Mouse (Mus musculus) frontal cortex, postnatal 10 days (tissue): ENCODE data around the gene Tfeb.
A peak's percentile ranks its signal among the peaks of the same experiment; 100 is the strongest.

ENCODE experiments used
- DNase-seq, 2 experiments: peaks; one replicate each; pipeline ENCODE4 v3.0.0; 2022; ENCODE audit warnings: low spot score in 2 of 2, mixed read lengths in 1 of 2

Tfeb gene

DNA sequence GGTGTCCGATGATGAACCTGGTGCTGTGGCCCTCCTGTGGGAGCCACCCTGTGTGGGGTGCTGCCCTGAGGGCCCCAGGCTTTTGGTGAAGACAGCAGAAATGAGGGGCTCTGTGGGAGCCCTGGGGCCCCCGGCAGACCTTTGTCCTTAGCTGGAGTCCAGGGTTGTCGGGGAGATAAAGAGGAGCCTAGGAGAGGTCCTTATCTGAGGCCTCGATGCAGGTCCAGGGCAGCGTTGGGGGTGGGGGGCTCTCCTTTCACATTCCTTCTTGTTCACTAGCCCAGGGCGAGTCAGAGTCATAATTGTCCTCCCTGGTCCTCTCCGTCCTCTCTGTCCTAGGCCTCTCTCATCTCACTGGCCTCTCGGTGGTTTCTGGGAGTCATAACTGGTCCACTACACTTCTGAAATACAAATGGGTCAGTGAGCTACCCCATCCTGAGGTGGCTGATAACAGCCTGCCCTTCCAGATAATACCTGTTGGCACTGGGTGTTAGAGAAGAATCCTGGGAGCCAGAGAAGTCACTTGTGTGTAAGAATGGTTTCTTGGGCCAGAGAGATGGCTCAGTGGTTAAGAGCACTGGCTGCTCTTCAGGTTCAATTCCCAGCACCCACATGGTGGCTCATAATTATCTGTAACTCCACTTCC lies 16.4 kb downstream of the Tfeb start:
- DNase-seq, result no peak

DNA sequence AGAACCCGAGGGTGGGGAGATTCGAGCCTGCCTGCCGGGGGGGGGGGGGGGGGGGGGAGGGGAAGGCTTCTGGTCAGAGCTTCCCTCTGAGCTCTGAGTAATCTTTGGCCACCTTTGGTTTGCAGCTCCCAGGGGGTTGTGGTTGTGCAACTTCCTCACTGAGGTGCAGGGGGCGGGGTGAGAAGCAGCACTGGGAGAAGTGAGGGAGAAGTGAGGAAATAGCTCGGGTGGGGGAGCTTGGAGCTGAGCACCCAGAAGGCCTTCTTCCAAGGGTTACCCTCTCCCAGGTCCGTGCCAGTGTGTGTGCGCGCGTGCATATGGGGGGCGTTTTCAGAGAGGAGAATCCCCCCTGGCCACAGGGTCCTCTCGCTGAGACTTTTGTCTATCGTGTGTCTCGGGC lies 17.4 kb downstream of the Tfeb start:
- DNase-seq, result no peak

DNA sequence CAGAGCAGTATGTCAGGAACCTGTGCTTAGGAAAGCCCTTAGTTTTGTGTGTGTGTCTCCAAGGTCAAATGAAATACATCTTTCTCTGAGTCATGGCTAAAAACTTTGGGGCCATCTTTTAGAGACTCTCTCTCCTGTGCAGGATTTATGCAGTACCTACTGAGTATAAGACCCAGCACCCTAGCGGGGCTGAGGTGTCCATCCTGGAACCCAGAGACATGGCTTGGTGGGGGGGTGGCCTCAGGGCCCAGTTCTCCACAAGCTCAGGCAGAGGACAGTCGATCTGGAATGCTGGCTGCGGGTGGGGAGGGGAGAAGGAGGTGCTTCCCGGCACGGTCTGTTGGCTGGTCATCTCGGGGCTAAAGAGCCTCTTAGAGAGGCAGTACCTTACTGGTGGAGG lies 19.5 kb downstream of the Tfeb start:
- no peak for DNase-seq

DNA sequence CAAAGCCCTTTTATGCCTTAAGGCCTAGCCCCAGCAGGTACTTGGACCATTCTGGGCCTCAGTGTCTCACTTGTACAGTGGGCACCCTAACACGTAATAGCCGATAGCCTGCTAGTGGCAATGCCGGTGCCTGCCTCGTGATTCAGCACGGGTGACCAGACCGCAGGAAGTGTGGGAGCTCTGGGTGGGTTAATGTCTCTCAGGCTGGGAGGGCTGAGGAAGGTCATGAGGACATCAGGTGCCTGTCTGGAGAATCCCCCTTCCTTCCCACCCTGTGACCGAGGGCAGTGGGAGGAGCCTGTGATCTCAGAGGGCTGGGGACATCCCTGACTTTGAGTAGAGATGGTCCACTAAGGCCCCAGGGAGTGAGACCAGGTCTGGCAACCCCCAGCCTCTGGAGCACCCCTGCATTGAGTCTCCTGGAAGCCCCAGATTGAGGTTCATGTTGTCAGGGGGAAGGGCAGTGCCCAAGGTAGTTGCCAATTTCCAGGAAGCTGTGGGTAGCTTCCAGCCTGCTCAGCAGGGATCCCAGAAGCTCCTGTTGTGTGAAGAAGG lies 20.3 kb downstream of the Tfeb start:
- DNase-seq, result no peak

DNA sequence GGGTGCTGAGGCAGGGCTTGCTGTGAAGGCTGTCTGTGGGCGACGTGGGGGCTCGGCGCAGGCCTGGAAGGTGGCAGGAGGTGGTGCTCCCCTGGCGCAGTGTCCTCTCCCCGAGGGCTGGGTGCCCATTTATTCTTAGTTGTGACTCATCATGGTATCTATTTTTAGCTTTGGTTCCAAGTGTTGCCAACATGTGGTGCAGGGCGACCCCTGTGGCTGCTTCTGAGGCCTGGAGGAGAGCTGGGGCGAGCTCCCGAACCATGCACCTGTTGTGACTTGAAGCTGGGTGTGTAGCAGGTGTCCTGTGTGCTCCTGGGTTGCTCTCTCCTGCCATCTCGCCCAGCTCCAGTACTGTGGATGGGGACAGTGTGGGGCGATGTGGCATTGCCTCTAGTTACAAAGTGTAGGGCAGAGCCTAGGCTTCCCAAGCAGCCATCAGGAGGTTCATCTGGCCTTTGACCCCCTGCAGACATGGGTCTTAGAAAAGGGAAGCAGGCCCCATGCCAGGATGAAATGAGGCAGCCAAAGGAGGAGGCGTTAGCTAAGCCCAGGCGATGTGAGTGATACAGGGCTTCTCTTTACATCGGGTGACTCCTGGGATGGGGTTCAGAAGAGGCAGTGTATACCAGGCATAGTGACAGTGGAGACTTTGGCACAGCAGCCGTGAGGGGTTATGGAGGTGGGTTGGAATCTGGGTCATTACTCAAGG lies 23.0 kb downstream of the Tfeb start:
- DNase-seq, result no peak

DNA sequence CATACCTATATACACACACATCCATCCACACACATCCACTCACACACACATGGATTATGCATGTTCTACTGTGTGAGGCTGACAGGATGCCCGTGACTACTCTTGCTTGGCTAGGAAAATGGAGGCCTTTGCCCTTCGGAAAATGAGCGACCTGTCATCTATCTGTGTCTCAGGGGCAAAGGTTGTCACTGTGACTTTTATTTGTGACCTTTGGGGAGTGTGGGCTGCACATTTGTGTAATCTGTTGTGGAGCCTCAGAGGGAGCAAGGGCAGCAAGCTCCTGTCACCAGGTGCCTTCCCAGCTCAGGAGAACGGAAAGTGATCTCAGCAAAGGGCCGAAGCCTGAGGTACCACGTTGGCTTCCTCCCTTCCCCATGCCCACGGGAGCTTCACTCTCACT lies 25.2 kb downstream of the Tfeb start:
- no peak for DNase-seq

DNA sequence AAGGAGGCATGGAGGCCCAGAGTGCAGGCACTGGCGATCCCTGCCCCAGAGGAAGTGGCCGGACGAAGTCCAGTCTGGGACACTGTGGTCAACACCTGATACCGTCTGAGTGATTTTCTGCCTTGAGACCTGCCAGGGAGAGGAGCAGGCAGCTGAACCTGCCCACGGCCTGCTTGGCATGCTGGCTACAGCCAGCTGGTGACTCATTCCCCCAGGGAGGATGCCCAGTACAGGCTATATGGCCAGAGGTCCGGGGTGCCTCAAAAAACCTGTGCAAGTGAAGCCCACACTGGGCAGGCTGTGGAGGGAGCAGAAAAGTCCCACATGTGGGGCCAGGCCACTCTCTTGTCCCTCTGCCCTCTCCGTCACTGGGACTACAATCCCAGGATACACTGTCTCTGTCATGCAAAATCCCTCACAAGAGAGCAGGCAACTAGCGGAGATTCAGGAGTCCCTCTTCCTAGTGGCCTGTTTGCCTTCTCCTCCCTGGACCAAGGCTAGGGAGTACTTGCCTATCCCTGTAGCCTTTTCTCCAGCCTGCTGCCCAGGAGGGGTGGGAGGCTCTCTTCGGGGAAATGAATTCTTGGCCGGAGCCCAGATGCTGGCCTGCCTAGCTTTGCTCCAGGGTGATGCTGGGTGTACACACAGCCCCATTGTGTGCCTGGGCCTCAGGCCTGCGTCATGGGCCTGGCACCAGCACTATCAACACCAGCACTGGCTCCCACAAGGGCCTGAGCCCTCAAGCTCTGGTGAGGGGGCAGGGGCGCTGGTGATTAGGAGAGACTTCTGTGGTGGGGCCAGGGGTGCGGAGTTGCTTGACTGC lies 25.9 kb downstream of the Tfeb start:
- peak; percentile 77 for DNase-seq

DNA sequence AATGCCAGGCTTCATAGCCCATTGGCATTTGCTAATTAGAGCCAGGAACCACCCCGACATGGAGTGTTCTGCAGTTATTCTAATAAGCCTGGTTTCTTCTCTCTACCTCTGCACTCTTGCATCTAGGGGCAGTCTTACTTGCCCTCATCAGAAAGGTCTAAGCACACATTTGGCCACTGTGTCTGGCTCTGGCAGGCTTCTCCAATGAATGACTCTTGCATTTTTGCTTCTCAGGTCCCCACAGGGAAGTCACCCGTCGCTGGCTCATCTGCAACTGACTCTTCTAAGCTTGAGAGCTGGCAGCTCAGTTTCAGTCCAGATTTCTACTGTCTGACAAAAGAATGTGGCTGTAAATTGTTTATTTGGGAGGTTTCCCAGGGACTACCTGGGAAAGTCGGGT lies 29.2 kb downstream of the Tfeb start:
- DNase-seq, result no peak

DNA sequence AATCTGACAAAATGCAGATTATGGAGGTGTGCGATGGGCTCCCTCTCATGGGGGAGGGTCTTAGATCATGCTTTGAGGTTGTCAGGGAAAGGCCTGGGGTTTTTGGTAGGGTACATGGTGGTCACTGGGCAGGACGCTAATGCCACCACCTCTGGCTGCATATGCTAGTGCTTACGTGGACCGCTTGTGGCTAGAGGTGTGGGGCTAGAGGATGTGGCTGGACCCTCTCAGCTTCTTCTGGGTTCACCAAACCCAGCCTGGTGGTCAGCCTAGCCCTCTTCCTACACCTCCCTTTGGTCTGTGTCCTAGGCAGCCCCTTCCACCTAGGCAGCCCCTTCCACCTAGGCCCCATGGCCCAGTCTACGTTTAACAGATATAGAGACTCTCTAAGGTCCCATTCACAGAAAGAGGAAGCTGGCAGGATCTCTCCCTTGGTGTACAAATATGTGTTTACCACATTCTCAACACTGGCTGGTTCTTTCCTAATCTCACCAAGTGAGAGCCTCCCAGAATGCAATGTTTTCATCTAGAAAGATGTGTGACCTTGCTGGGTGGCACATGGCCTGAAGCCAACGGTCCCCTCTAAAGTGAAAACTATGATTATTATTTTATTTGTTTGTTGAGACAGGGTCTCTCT lies 29.7 kb downstream of the Tfeb start:
- DNase-seq, result no peak

DNA sequence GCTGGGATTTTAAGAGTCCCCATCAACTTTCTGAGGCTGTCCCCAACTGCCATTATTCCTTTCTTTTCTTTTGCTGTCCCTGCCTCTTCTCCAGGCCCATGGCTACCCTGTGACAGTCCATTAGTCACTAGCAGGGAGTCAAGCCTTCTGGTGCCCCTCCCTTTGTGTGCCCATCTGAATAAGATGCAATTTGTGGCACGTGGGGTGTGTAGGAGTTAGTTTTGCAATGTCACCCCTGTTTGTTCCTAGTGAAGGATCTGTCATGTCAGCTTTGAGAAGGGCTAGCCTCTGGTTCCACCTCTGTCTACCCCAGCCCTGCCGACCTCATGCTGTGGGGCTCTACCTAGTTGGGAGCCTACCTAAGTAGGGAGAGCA lies 30.2 kb downstream of the Tfeb start:
- DNase-seq, result no peak

DNA sequence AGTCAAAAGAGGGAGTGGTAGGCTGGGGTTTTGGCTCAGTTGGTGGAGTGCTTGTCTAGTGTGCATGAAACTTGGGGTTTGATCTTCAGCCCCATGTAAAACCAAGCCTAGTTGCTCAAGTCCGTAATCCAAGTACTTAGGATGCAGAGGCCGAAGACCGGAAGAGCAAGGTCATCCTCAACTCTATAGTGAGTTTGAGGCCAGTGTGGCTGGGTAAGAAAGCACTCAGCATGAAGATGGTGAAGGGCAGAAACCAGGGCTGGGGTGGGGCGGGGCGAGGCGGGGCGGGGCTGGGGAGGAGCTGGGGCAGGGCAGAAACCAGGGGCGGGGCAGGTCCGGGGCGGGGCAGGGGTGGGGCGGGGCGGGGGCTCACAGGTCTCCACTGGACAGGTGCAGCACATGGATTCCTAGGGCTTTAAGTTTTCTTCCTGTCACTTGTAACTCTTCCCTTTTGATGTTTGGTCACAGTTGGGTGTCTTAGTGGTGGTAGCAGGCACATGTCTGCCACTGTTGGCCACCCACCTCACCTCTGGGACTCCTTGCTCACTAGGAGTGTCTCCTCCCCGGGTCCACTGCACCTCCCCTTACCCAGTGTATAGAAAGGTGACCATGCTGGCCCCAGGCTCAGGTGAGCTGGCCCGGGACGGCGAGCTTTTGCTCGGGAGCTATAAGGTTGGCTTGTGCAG lies 30.8 kb downstream of the Tfeb start:
- no peak for DNase-seq

DNA sequence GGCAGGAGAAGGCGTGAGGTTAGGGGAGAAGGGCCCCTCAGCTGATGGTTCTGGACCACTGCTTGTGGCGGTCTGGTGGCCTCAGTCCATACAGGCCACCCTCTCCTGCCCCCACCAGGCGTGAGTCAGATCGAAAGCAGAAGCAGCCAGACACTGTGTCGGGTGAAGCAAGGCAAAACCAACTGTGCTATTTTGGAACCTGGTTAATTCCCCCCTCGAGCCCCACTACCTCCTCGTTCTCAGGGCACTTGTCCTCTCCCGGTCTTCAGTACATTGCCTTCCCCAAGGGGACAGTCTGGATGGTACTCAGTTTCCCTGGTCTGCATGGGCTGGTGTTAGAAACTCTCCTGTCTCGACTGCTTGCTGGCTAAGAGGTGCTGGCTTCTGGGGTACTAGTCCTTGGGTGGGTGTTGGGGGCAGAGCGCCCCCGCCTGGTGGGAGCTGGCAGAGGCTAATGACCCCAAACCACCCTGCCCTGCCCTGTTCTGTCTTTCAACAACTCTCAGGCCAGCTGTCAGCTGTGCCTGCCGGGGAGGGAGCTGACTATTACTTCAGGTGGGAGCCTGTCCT lies 32.0 kb downstream of the Tfeb start:
- DNase-seq, result no peak

DNA sequence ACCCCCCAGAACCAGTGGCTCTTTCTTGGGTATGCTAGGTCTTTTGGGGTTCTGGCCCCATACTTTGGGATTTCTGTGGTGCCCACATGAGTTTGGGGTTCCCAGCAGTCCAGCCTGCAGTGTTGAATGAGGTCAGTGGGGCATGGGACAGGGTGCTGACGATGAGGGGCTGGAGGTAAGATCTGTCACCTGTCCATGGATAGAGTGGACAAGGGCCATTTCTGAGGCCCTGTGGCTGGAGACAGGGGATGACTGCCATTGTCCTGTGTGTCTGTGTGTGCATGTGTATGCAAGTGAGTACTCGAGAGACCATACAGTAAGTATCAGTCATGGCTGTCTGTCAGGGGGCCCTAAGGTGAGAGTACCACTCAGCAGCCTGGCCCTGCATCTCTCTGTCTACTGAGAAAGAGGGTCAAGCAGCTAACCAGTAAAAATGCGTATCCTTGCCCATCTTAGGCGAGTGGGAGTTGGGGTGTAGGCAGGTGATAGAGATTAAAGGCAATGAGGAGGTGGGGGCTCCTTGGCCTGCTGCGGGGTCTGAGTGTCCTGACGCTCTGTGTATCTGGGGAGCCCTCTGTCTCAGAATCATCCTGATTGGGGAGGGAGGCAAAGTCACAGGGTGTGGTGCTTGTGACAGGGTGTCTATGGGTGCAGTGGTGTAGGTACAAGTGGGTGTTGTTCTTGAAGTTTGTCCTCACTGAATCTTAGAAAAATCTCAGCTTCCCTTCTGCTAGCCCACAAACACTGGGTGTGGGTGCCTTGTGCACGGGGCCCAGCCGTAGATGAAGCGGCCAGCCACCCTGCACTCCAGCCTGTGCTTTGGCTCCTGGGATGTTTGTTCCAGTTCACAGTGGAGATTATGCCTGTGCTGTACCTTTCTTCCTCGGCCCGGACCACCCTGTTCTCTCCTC lies 32.8 kb downstream of the Tfeb start:
- no peak for DNase-seq

DNA sequence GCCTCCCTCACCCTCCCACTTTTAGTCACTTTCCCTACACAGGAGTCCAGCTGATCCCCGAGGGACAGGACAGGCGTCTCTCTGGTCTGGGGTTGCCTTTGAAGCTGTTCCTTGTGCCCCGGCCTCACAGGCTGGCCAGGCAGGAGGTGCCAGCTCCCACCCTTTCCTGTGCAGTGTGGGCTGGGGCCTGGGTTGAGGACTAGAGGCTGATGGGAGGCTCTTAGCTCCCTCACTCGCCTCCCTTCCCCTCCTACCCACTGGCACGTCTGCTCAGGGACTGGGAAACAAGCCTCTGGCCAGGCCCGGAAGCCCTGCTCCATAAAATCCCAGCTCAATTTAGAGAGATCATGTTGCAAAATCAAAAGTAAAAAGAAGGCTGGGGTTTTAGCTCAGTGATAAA lies 36.8 kb downstream of the Tfeb start:
- no peak for DNase-seq

DNA sequence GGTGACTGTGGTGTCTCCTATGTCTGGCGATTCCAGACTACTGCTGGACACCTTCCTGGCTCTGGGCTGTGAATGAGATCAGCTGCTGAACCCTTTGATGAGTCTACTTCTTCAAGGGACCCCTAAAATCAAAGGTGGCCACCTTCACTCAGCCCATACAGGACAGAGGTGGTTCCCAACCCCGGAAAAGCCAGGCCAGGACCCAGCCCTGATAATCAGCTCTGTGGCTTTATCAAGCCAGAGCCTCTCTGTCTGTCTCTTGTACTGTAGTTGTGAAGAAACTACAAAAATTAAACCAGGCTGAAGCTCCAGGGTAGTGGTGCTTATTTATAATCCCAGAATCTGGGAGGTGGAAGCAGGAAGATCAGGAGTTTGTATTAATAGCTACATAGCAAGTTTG lies 40.3 kb downstream of the Tfeb start:
- DNase-seq, result no peak

DNA sequence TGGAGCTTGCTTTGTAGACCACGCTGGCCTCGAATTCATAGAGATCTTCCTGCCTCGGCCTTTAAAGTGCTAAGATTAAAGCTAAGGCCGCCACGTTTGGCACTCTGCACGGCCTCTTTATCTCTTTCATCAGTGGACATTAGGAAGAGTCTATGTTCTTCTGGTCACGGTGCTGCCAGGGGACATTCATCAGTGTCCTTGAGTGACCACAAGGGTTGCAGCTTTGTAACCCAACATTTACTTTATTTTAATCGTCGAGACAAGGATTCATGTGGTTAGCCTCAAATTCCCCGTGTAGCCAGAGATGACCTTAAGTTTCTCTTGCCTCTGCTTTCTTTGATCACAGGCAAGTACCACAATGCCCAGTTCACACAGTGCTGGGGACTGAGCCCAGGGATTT lies 43.6 kb downstream of the Tfeb start:
- DNase-seq, result no peak

DNA sequence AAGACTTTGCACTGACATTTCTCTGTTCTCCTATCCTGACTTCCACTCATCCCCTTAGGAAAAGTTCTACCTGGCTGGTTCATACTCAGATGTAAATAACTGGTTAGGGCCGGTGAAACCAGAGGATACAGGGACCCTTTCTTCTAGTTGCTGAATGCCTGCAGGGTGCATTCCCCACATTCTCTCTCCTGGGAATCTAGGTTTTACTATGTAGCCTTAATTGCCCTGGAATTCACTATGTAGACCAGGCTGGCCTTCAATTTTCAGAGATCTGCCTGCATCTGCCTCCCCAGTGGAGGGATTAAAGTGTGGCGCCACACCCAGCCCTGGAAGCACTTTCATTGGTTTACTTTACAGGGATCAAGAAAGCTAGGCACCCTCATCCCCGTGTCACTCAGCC lies 45.7 kb downstream of the Tfeb start:
- no peak for DNase-seq

DNA sequence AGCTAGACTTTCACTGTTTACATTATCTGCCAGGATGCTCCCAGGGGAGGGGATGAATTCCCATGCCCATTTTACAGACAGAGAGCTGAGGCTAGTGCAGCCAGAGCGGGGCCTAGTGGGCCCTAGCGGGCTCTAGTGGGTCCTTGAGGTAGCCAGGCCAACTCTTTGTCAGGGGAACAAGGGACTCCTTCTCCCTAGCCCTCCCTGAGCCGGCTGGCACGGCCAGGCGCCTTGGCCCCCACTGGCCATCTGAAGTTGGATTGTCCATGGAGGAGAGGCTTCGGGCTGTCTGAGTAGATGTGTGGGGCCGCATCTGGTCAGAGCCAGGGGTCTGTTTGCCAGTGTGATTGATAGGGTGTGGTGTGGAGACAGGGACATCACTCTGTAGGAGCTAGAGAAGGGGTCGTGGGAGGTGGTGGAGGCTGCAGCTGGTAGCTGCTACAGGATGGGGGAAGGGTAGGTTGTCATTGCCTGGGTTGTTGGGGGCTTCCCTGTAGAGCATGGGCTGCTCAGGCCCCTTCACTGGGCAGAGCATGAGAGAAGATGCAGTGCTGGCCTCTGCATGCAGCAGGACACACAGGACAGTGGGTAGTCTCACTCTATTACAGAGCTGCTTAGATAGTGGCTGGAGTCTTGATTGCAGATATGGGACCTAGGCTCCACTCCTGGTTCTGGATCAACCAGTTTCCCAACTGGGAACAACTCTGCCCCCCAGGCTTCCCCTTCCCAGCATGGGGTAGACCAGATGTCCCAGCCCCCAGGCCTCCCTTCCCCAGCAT lies 46.8 kb downstream of the Tfeb start:
- no peak for DNase-seq

DNA sequence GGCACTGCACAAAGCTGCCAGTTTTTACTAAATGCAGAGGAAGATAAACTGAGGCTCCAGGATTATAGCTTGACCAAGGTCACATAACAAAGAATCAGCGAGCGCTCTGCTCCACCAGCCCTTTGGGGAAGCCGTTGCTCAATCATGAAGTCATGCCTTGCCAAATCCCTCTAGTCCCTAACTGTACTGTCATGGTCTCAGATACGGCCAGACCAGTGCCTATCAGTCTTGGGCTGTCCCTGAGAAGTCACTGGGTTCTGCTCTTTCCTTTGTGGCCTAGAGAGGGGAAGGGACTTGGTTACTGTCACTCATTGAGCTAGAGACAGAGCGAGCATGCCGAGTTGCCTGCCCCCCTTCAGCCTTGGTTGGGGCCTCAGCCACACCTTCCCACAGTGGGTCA lies 47.6 kb downstream of the Tfeb start:
- DNase-seq, result no peak
